Mouse (Mus musculus) spleen, adult 10 weeks (tissue): Measurements from ENCODE around the gene Isoc2a. TPM values are rescaled to one million over a fixed set of nuclear protein-coding genes. Genes with fewer than 3 reads are reported as not detected.

Source experiments
- polyA plus RNA-seq: library from polyadenylated mRNA; stranded (reverse); fragments of 350-450 nt; fragmentation: Illumina TruSeq; extraction: RNeasy Lipid Tissue Mini Kit (QIAGEN cat#74804); gene quantifications from one replicate; pipeline ENCODE4 v1.2.3, GENCODE M21; 2015; ENCODE audit warnings: low replicate concordance; ENCODE audit not compliant: insufficient read depth

Gene Isoc2a
- polyA plus RNA-seq = 4.7 TPM

GRCm38 (mm10) chr7:4876753-4877221, at the start of gene Isoc2a:
Isoc2a (plus strand) TSS chr7:4877153.

GRCm38 (mm10) chr7:4844245-4844916, 32.6 kb upstream of the Isoc2a start, which contains the start of gene Shisa7:
Shisa7 (minus strand) TSS chr7:4844696.

GRCm38 (mm10) chr7:4870133-4870532, 6.8 kb upstream of the Isoc2a start, which contains the start of gene Isoc2b:
Isoc2b (minus strand) TSS chr7:4870258.

GRCm38 (mm10) chr7:4906466-4906950, 29.6 kb downstream of the Isoc2a start, which contains the start of gene Gm36210:
Gm36210 (minus strand) TSS chr7:4906516.

GRCm38 (mm10) chr7:4915007-4915665, 38.2 kb downstream of the Isoc2a start, which contains the start of gene Zfp628:
Zfp628 (plus strand) TSS chr7:4915217.

GRCm38 (mm10) chr7:4921824-4922482, 45.0 kb downstream of the Isoc2a start, which contains the start of gene Nat14:
Nat14 (plus strand) TSS chr7:4922028.

GRCm38 (mm10) chr7:4925441-4926381, 48.8 kb downstream of the Isoc2a start, which contains the start of gene Ssc5d:
Ssc5d (plus strand) TSS chr7:4925785.

Other genes with a start within 250 kb of the Isoc2a start
- 12.5 TPM for gene Tmem86b, start 245.7 kb upstream of the Isoc2a start, polyA plus RNA-seq
- gene Ppp6r1, start 218.1 kb upstream of the Isoc2a start, polyA plus RNA-seq = 69.8 TPM
- gene Hspbp1, start 192.1 kb upstream of the Isoc2a start, polyA plus RNA-seq = 4.8 TPM
- 0.57 TPM for gene Brsk1, start 186.5 kb upstream of the Isoc2a start, polyA plus RNA-seq
- 8.1 TPM for gene Tmem150b, start 151.9 kb upstream of the Isoc2a start, polyA plus RNA-seq
- gene Kmt5c, start 137.0 kb upstream of the Isoc2a start, polyA plus RNA-seq = 30.4 TPM
- gene Cox6b2, start 124.1 kb upstream of the Isoc2a start, polyA plus RNA-seq = 5.1 TPM
- gene Fam71e2, start 105.9 kb upstream of the Isoc2a start, polyA plus RNA-seq = not detected
- 0.11 TPM for gene Il11, start 94.3 kb upstream of the Isoc2a start, polyA plus RNA-seq
- gene Tmem190, start 94.2 kb upstream of the Isoc2a start, polyA plus RNA-seq = not detected
- 1.6 TPM for gene Tmem238, start 87.5 kb upstream of the Isoc2a start, polyA plus RNA-seq
- gene Rpl28, start 84.3 kb upstream of the Isoc2a start, polyA plus RNA-seq = 457 TPM
- gene Ube2s, start 64.6 kb upstream of the Isoc2a start, polyA plus RNA-seq = 78.0 TPM
- 0.07 TPM for gene Shisa7, start 32.5 kb upstream of the Isoc2a start, polyA plus RNA-seq
- 9.3 TPM for gene Isoc2b, start 6.9 kb upstream of the Isoc2a start, polyA plus RNA-seq
- gene Gm36210, start 29.4 kb downstream of the Isoc2a start, polyA plus RNA-seq = not detected
- gene Zfp628, start 38.1 kb downstream of the Isoc2a start, polyA plus RNA-seq = 1.1 TPM
- gene Nat14, start 44.9 kb downstream of the Isoc2a start, polyA plus RNA-seq = 2.1 TPM
- gene Ssc5d, start 48.6 kb downstream of the Isoc2a start, polyA plus RNA-seq = 1.2 TPM
- 0.76 TPM for gene Sbk2, start 87.3 kb downstream of the Isoc2a start, polyA plus RNA-seq
- gene Sbk3, start 94.0 kb downstream of the Isoc2a start, polyA plus RNA-seq = not detected
- 38.0 TPM for gene Zfp579, start 119.0 kb downstream of the Isoc2a start, polyA plus RNA-seq
- gene Zfp524, start 137.3 kb downstream of the Isoc2a start, polyA plus RNA-seq = 1.5 TPM
- gene Fiz1, start 137.5 kb downstream of the Isoc2a start, polyA plus RNA-seq = 22.3 TPM
- gene Gm44973, start 138.3 kb downstream of the Isoc2a start, polyA plus RNA-seq = 0.32 TPM
- gene Zfp865, start 143.2 kb downstream of the Isoc2a start, polyA plus RNA-seq = 25.1 TPM
- not detected for gene Ccdc106, start 143.4 kb downstream of the Isoc2a start, polyA plus RNA-seq
- gene 4632433K11Rik, start 157.0 kb downstream of the Isoc2a start, polyA plus RNA-seq = 3.0 TPM
- gene Zfp784, start 161.3 kb downstream of the Isoc2a start, polyA plus RNA-seq = 4.7 TPM
- gene Zfp580, start 174.4 kb downstream of the Isoc2a start, polyA plus RNA-seq = 2.7 TPM
- gene U2af2, start 185.0 kb downstream of the Isoc2a start, polyA plus RNA-seq = 149 TPM
- 42.4 TPM for gene Epn1, start 203.1 kb downstream of the Isoc2a start, polyA plus RNA-seq
- not detected for gene Rfpl4, start 239.8 kb downstream of the Isoc2a start, polyA plus RNA-seq
- 1.2 TPM for gene Rasl2-9, start 248.8 kb downstream of the Isoc2a start, polyA plus RNA-seq